Mouse (Mus musculus): Measurements from ENCODE around the gene Unc93b1. TPM values are rescaled to one million over a fixed set of nuclear protein-coding genes. Genes with fewer than 3 reads are reported as not detected.
"Not testable (repeated sequence)": the region's sequence is repeated elsewhere in the genome, so short reads cannot be mapped to it uniquely, and the experiment has no call there.

Gene Unc93b1
- polyA plus RNA-seq, 1 experiment from 2014 or later: 40.0 TPM

GRCm38 (mm10) chr19:3959030-3959429 lies 24.0 kb downstream of the Unc93b1 start:
- Histone ChIP-seq H3K4me3 (ENCODE audit: low read depth, low read length) (no peak overlapping the region), H3K4me2 (replicated peaks; ENCODE audit: low read depth, low read length) (no peak overlapping the region), H3K36me3 (ENCODE audit: insufficient read depth, low read length) (no peaks in the 10 kb centered on the region), H3K9ac (replicated peaks; ENCODE audit: low read depth) (no peak overlapping the region), H3K4me1 (ENCODE audit: insufficient read depth, low read depth, low read length) (no peaks in the 10 kb centered on the region), H3K9me3 (ENCODE audit: low read length) (no peaks in the 10 kb centered on the region), H3K27ac (ENCODE audit: low read length) (no peak overlapping the region), H3K27me3 (replicated peaks; ENCODE audit: insufficient read depth, low read length) (no peaks in the 10 kb centered on the region)
- ATAC-seq (no peak), DNase-seq (ENCODE audit: low spot score) (no peak)
- no peak for TF ChIP-seq EP300 (IDR thresholded peaks at IDR 0.05)

DNA sequence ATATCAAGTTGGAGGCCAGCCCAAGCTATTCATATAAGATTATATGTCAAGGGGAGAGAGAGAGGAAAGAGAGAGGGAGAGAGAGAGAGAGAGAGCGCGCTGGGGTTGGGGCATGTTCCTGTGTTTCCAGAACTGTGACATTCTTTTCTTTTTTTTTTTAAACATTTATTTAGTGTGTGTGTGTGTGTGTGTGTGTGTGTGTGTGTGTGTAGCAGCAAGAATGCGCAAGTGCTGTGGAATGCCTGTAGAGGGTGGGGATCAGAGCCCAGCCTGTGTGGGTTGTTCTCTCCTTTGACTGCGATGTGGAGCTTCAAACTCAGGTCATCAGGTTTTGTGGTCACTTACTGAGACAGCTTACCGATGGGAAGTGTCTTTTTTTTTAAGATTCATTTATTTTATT lies 25.2 kb downstream of the Unc93b1 start:
- H3K9me3 ChIP-seq (ENCODE audit: low read length): no peaks in the 10 kb centered on the region
- no peak overlapping the region for H3K9ac ChIP-seq (replicated peaks; ENCODE audit: low read depth)
- no peak overlapping the region for H3K4me3 ChIP-seq (ENCODE audit: low read depth, low read length)
- TF ChIP-seq CTCF (IDR thresholded peaks at IDR 0.05) (no peak), EP300 (IDR thresholded peaks at IDR 0.05) (peak; percentile 70)
- no peaks in the 10 kb centered on the region for H3K4me1 ChIP-seq (ENCODE audit: insufficient read depth, low read depth, low read length)
- no peak overlapping the region for H3K4me2 ChIP-seq (replicated peaks; ENCODE audit: low read depth, low read length)
- DNase-seq (ENCODE audit: low spot score) (peak; percentile 76), ATAC-seq (peak; percentile 80)
- no peak overlapping the region for H3K27ac ChIP-seq (ENCODE audit: low read length)
- no peaks in the 10 kb centered on the region for H3K27me3 ChIP-seq (replicated peaks; ENCODE audit: insufficient read depth, low read length)
- WGBS: 49% methylated on average over 5 of the region's 5 CpGs
- no peaks in the 10 kb centered on the region for H3K36me3 ChIP-seq (ENCODE audit: insufficient read depth, low read length)

DNA sequence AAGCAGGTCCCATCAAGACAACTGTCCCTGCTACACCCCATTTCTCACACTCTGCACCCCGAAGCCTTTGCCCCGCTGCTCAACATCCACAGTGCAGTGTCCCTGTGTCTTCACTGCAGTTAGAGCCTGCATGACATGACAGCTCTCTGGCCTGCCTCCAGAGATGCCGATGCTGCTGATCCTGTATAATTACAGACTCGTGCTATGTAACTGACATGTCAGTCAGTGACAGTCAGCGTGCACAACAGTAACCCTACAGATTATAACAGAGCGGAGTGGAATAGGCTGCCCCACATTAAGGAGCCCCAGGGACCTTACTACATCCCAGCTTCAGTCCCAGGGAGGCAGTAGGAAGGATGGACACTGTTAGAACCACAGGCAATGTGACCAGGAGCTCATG lies 26.8 kb downstream of the Unc93b1 start:
- 59% methylated on average over 6 of the region's 6 CpGs for WGBS
- not testable (repeated sequence) for DNase-seq (ENCODE audit: low spot score); ATAC-seq

DNA sequence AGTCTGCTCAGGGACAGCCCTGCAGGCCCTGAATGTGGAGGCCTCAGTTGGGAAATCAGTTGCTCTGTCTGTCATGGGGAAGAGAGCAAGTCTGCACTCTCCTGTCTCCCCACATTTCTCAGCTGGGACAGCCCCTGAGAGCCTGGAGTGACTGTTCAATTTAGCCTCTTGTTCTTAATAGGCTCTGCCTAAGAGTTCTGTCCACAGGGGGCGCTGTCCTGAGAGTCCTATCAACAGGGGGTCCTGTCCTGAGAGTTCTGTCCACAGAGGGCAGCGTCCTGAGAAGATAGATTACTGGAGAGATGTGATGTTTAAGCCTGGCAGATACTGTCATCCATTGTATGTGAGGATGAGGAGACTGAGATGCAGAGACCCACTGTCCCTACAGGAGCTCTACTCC lies 27.5 kb downstream of the Unc93b1 start:
- no peak overlapping the region for H3K4me3 ChIP-seq (ENCODE audit: low read depth, low read length)
- H3K27ac ChIP-seq (ENCODE audit: low read length): no peak overlapping the region
- TF ChIP-seq CTCF (IDR thresholded peaks at IDR 0.05): peak; percentile 53
- no peak for TF ChIP-seq EP300 (IDR thresholded peaks at IDR 0.05)
- H3K27me3 ChIP-seq (replicated peaks; ENCODE audit: insufficient read depth, low read length): no peaks in the 10 kb centered on the region
- H3K36me3 ChIP-seq (ENCODE audit: insufficient read depth, low read length): no peaks in the 10 kb centered on the region
- DNase-seq (ENCODE audit: low spot score) (peak; percentile 43), ATAC-seq (no peak)
- no peak overlapping the region for H3K9ac ChIP-seq (replicated peaks; ENCODE audit: low read depth)
- WGBS: 15% methylated on average over 2 of the region's 2 CpGs
- no peaks in the 10 kb centered on the region for H3K4me1 ChIP-seq (ENCODE audit: insufficient read depth, low read depth, low read length)
- no peaks in the 10 kb centered on the region for H3K9me3 ChIP-seq (ENCODE audit: low read length)
- H3K4me2 ChIP-seq (replicated peaks; ENCODE audit: low read depth, low read length): no peak overlapping the region

More for the DNA sequence above, 26.8 kb downstream of the Unc93b1 start:
- H3K27me3 ChIP-seq (replicated peaks; ENCODE audit: insufficient read depth, low read length); H3K9ac ChIP-seq (replicated peaks; ENCODE audit: low read depth); H3K4me3 ChIP-seq (ENCODE audit: low read depth, low read length); H3K4me1 ChIP-seq (ENCODE audit: insufficient read depth, low read depth, low read length); H3K9me3 ChIP-seq (ENCODE audit: low read length); H3K27ac ChIP-seq (ENCODE audit: low read length); H3K4me2 ChIP-seq (replicated peaks; ENCODE audit: low read depth, low read length); H3K36me3 ChIP-seq (ENCODE audit: insufficient read depth, low read length): not testable (repeated sequence)

GRCm38 (mm10) chr19:3964030-3964429 lies 29.0 kb downstream of the Unc93b1 start:
- no peak for ATAC-seq
- Histone ChIP-seq H3K9me3 (ENCODE audit: low read length) (no peaks in the 10 kb centered on the region), H3K4me3 (ENCODE audit: low read depth, low read length) (no peak overlapping the region), H3K4me1 (ENCODE audit: insufficient read depth, low read depth, low read length) (no peaks in the 10 kb centered on the region), H3K36me3 (ENCODE audit: insufficient read depth, low read length) (no peaks in the 10 kb centered on the region), H3K4me2 (replicated peaks; ENCODE audit: low read depth, low read length) (no peak overlapping the region), H3K27me3 (replicated peaks; ENCODE audit: insufficient read depth, low read length) (no peaks in the 10 kb centered on the region), H3K9ac (replicated peaks; ENCODE audit: low read depth) (no peak overlapping the region), H3K27ac (ENCODE audit: low read length) (no peak overlapping the region)
- WGBS: 70% methylated on average over 4 of the region's 4 CpGs
- DNase-seq (ENCODE audit: low spot score): no peak
- TF ChIP-seq CTCF (IDR thresholded peaks at IDR 0.05): peak; percentile 39
- TF ChIP-seq EP300 (IDR thresholded peaks at IDR 0.05): no peak

GRCm38 (mm10) chr19:3966330-3967075 lies 31.5 kb downstream of the Unc93b1 start:
- Histone ChIP-seq H3K27me3 (replicated peaks; ENCODE audit: insufficient read depth, low read length) (no peaks in the 10 kb centered on the region), H3K4me3 (ENCODE audit: low read depth, low read length) (no peak overlapping the region), H3K9me3 (ENCODE audit: low read length) (no peaks in the 10 kb centered on the region), H3K4me1 (ENCODE audit: insufficient read depth, low read depth, low read length) (no peaks in the 10 kb centered on the region), H3K9ac (replicated peaks; ENCODE audit: low read depth) (no peak overlapping the region), H3K4me2 (replicated peaks; ENCODE audit: low read depth, low read length) (no peak overlapping the region), H3K27ac (ENCODE audit: low read length) (no peak overlapping the region), H3K36me3 (ENCODE audit: insufficient read depth, low read length) (no peaks in the 10 kb centered on the region)
- WGBS: 62% methylated on average over 11 of the region's 11 CpGs
- DNase-seq (ENCODE audit: low spot score): no peak
- peak; percentile 50 for TF ChIP-seq CTCF (IDR thresholded peaks at IDR 0.05)
- no peak for TF ChIP-seq EP300 (IDR thresholded peaks at IDR 0.05)
- ATAC-seq: no peak

DNA sequence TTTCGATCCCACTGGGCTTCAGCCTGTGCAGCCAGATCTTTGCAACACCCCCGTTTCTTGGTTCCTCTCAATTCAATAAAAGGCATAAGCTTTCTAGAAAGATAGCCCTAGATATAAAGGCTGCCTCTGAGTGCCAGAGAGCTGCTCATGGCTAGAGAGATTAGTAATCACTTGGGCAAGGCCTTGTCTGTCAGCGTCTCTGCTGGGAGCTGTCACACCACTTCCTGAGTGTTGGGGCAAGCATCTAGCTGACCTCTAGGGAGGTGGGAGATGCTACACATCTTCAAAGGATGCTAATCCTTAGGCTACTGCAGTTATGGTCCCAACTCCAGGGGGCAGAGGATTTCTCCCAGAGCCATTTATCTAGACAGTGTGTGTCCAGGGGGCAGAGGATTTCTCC lies 32.3 kb downstream of the Unc93b1 start:
- ATAC-seq (no peak), DNase-seq (ENCODE audit: low spot score) (no peak)
- Histone ChIP-seq H3K36me3 (ENCODE audit: insufficient read depth, low read length) (no peaks in the 10 kb centered on the region), H3K27ac (ENCODE audit: low read length) (no peak overlapping the region), H3K4me2 (replicated peaks; ENCODE audit: low read depth, low read length) (no peak overlapping the region), H3K9me3 (ENCODE audit: low read length) (no peaks in the 10 kb centered on the region), H3K4me3 (ENCODE audit: low read depth, low read length) (no peak overlapping the region), H3K4me1 (ENCODE audit: insufficient read depth, low read depth, low read length) (no peaks in the 10 kb centered on the region), H3K9ac (replicated peaks; ENCODE audit: low read depth) (no peak overlapping the region), H3K27me3 (replicated peaks; ENCODE audit: insufficient read depth, low read length) (no peaks in the 10 kb centered on the region)
- 46% methylated on average over 3 of the region's 3 CpGs for WGBS
- TF ChIP-seq CTCF (IDR thresholded peaks at IDR 0.05): no peak
- no peak for TF ChIP-seq EP300 (IDR thresholded peaks at IDR 0.05)
